Mouse (Mus musculus) CH12.LX (cell line): Measurements from ENCODE around the gene Mctp2. TPM values are rescaled to one million over a fixed set of nuclear protein-coding genes. Genes with fewer than 3 reads are reported as not detected.

Source experiments
- DNase-seq: peaks from one replicate; pipeline ENCODE4 v3.0.0-alpha.2; 2013; ENCODE audit errors: extremely low read depth
- H3K27ac ChIP-seq: 2 replicates; pipeline ENCODE4 v1.5.1; 2012; ENCODE audit warnings: low read depth, mild to moderate bottlenecking, control low read depth, moderate library complexity; ENCODE audit not compliant: insufficient read depth
- H3K27me3 ChIP-seq: replicated peaks from 2 replicates; pipeline ENCODE3; 2012; ENCODE audit warnings: inconsistent platforms
- H3K36me3 ChIP-seq, 2 experiments: replicated peaks in 1 of 2; 2 replicates each; pipeline versions ENCODE3 to v1.6.1; 2012; ENCODE audit warnings: inconsistent platforms in 1 of 2, low read length in 1 of 2, mild to moderate bottlenecking in 1 of 2, mixed read lengths in 1 of 2, moderate library complexity in 1 of 2; ENCODE audit not compliant: control insufficient read depth in 1 of 2, insufficient read depth in 1 of 2
- H3K4me1 ChIP-seq, 2 experiments: 2 replicates each; pipeline ENCODE4 v1.6.1; 2012; ENCODE audit warnings: inconsistent platforms in 1 of 2, moderate library complexity in 1 of 2; ENCODE audit not compliant: insufficient read depth in 2 of 2, control insufficient read depth in 1 of 2
- H3K4me2 ChIP-seq: 2 replicates; pipeline ENCODE4 v1.6.1; 2012; ENCODE audit warnings: low read depth, mild to moderate bottlenecking, control low read depth; ENCODE audit not compliant: poor library complexity, insufficient read depth, severe bottlenecking
- H3K4me3 ChIP-seq, 3 experiments: fragments of 150-350 bp in 1 of 3; sonication (generic) in 1 of 3; replicated peaks in 1 of 3; 2 replicates each; pipeline versions ENCODE3 to v1.5.1; 2011 to 2012; ENCODE audit warnings: low read depth in 2 of 3, low read length in 2 of 3, mild to moderate bottlenecking in 2 of 3, moderate library complexity in 2 of 3, control low read depth in 1 of 3, improper control_type of control experiment in 1 of 3, inconsistent platforms in 1 of 3, mixed read lengths in 1 of 3; ENCODE audit not compliant: poor library complexity in 1 of 3
- H3K79me2 ChIP-seq: replicated peaks from 2 replicates; pipeline ENCODE4 v1.6.1; 2012; ENCODE audit warnings: mild to moderate bottlenecking, moderate library complexity; ENCODE audit not compliant: control insufficient read depth, poor library complexity, insufficient read depth, severe bottlenecking; ENCODE audit errors: extremely low read depth
- H3K9ac ChIP-seq: 2 replicates; pipeline ENCODE4 v1.6.1; 2012; ENCODE audit warnings: low read depth, mild to moderate bottlenecking, control low read depth, moderate library complexity; ENCODE audit not compliant: insufficient read depth
- H3K9me3 ChIP-seq: replicated peaks from 2 replicates; pipeline ENCODE3; 2012; ENCODE audit warnings: low read length, inconsistent platforms, mixed read lengths
- CHD1 ChIP-seq: IDR thresholded peaks from 2 replicates; pipeline ENCODE4 v1.6.1; 2012; ENCODE audit warnings: low read depth, low read length, improper control_type of control experiment, inconsistent platforms
- E2F4 ChIP-seq: IDR thresholded peaks from 2 replicates; pipeline ENCODE4 v1.6.1; 2011; ENCODE audit warnings: low read depth, low read length, improper control_type of control experiment; ENCODE audit not compliant: insufficient replicate concordance
- ELF1 ChIP-seq: IDR thresholded peaks from 2 replicates; pipeline ENCODE4 v1.6.1; 2014; ENCODE audit warnings: low read depth, mild to moderate bottlenecking, inconsistent platforms, low read length, improper control_type of control experiment
- GABPA ChIP-seq: IDR thresholded peaks from 2 replicates; pipeline ENCODE4 v1.6.1; 2012; ENCODE audit warnings: low read depth, low read length, improper control_type of control experiment, inconsistent platforms; ENCODE audit not compliant: insufficient replicate concordance
- IRF4 ChIP-seq: IDR thresholded peaks from 2 replicates; pipeline ENCODE4 v1.6.1; 2014; ENCODE audit warnings: low read depth, mild to moderate bottlenecking, inconsistent platforms, low read length, improper control_type of control experiment
- KAT2A ChIP-seq: IDR thresholded peaks from 2 replicates; pipeline ENCODE4 v1.6.1; 2012; ENCODE audit warnings: low read length, improper control_type of control experiment, inconsistent platforms; ENCODE audit not compliant: insufficient replicate concordance
- MAFK ChIP-seq: IDR thresholded peaks from 2 replicates; pipeline ENCODE4 v1.6.1; 2011; ENCODE audit warnings: low read length, improper control_type of control experiment; ENCODE audit not compliant: insufficient replicate concordance
- NRF1 ChIP-seq: IDR thresholded peaks from 2 replicates; pipeline ENCODE4 v1.6.1; 2014; ENCODE audit warnings: low read depth, mild to moderate bottlenecking, inconsistent platforms, low read length, improper control_type of control experiment, moderate library complexity
- POLR2AphosphoS2 ChIP-seq: IDR thresholded peaks from 2 replicates; pipeline ENCODE4 v1.6.1; 2011; ENCODE audit warnings: low read depth, low read length, improper control_type of control experiment
- SIN3A ChIP-seq: IDR thresholded peaks from 2 replicates; pipeline ENCODE4 v1.6.1; 2012; ENCODE audit warnings: low read length, improper control_type of control experiment, inconsistent platforms
- USF1 ChIP-seq: IDR thresholded peaks from 2 replicates; pipeline ENCODE4 v1.6.1; 2014; ENCODE audit warnings: low read depth, mild to moderate bottlenecking, inconsistent platforms, low read length, improper control_type of control experiment
- ZKSCAN1 ChIP-seq: IDR thresholded peaks from 2 replicates; pipeline ENCODE4 v1.6.1; 2012; ENCODE audit warnings: low read depth, inconsistent platforms, low read length, improper control_type of control experiment, borderline replicate concordance
- ZMIZ1 ChIP-seq: IDR thresholded peaks from 2 replicates; pipeline ENCODE4 v1.6.1; 2012; ENCODE audit warnings: low read depth, mild to moderate bottlenecking, inconsistent platforms, low read length, improper control_type of control experiment
- dilution Hi-C: fragments of 300-500 bp; cut with MboI; formaldehyde crosslinking; loops from 2 replicates; pipeline ENCODE4 v1.14.3; 2020; ENCODE audit warnings: low sequenced_read_pairs; ENCODE audit not compliant: extremely low pct_unique_long_range_greater_than_20kb, extremely low pct_ligation_motif_present
- in situ Hi-C: fragments of 300-500 bp; cut with MboI; formaldehyde crosslinking; loops from 3 replicates; pipeline ENCODE4 v1.14.3; 2019; ENCODE audit warnings: low sequenced_read_pairs, low pct_ligation_motif_present, low pct_unique_long_range_greater_than_20kb, mixed read lengths
- polyA plus RNA-seq: library from polyadenylated mRNA; unstranded; fragments of >175 nt; gene quantifications from 2 replicates; pipeline ENCODE4 v1.2.1, GENCODE M21; 2012; ENCODE audit warnings: low read depth; ENCODE audit not compliant: insufficient read length
- total RNA-seq, 2 experiments: library from RNA; depleted of rRNA; stranded (reverse); fragments of 300-350 nt in 1 of 2; fragments of >200 nt in 1 of 2; gene quantifications; 2 replicates each; pipeline ENCODE4 v1.2.3; 2012 to 2014

Gene Mctp2
- total and polyA plus RNA-seq, 3 experiments = 0.23 to 0.48 (median 0.38) TPM

DNA sequence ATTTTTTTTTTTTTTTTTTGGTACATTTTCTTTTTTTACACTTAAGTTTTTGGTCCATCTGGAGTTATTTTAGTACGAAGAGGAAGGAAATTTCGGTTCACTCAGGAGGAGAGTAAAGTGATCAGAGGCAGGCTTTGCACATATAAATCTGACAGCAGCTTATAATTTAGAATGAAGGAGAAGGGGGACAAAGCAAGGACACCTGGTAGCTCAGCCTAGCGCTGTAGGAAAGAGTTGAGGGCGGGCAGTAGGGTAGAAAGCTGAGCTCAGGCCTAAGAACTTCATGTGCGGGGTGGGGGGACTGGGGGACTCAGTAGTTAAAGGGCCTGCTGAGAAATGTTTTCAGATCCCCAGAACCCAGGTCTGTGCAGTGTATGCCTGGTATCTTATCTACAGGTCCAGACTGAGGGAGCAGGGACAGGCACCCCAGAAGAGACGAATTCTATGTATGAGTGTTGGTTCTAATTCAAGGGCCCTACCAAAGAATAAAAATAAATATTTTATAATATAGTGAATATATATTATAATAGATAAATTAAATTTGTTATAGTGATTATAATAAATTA, 71.9 kb downstream of the Mctp2 start:
- dilution Hi-C loops (no loop called here), in situ Hi-C loops (loop anchor here (25.0 kb wide), 1 partner anchor 128 kb away; no protein-coding TSS in a partner anchor)
- Histone ChIP-seq H3K36me3 (no peaks in the 10 kb centered on the region), H3K27ac (no peak overlapping the region), H3K4me2 (no peak overlapping the region), H3K4me1 (no peaks in the 10 kb centered on the region; a peak in 1 of 4 replicates), H3K9ac (no peak overlapping the region), H3K27me3 (no peaks in the 10 kb centered on the region), H3K4me3 (no peak overlapping the region), H3K79me2 (no peaks in the 10 kb centered on the region), H3K9me3 (no peaks in the 10 kb centered on the region)
- DNase-seq = no peak
- TF ChIP-seq USF1 (no peak), ELF1 (no peak), CHD1 (no peak)

DNA sequence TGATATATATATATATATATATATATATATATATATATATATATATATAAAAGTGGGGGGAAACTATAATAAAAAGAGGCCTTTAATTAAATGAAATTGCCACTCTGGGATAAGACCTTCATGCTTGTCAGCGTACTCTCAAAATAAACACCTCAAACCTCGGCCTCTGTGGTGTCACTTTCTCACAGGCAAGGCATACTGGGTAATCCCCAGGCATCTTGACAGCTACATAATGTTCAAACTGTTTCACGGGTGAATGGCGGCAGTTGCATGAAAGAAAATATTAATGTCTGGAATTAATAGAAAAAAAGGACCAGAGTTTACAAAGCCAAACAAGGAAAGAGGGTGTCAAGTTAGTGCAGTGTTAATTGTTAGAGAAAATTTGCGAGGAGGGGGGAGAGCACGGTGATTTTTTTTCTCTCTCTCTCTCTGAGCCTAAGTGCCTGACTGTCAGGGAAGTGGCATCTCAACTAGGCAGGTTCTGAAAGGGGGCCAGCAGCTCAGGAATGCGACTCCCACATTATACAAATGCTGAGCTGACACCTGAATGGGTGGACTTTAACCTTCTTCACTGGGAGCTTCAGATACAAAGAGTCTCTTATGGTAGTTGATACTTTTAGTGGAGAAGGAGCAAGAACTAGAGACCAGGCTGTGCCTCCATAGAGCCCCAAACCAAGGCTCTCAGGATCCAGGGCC, 75.1 kb downstream of the Mctp2 start:
- no peaks in the 10 kb centered on the region for H3K79me2 ChIP-seq
- dilution Hi-C loops = no loop called here
- TF ChIP-seq GABPA (no peak), USF1 (no peak), POLR2AphosphoS2 (no peak), KAT2A (no peak), IRF4 (no peak)
- H3K27ac ChIP-seq = no peak overlapping the region
- H3K9ac ChIP-seq = no peak overlapping the region
- in situ Hi-C loops = loop anchor here (25.0 kb wide), 1 partner anchor 131 kb away; no protein-coding TSS in a partner anchor
- H3K4me3 ChIP-seq = no peak overlapping the region
- no peaks in the 10 kb centered on the region for H3K9me3 ChIP-seq
- H3K27me3 ChIP-seq = no peaks in the 10 kb centered on the region
- no peaks in the 10 kb centered on the region for H3K4me1 ChIP-seq
- DNase-seq = no peak
- H3K36me3 ChIP-seq = no peaks in the 10 kb centered on the region
- no peak overlapping the region for H3K4me2 ChIP-seq

DNA sequence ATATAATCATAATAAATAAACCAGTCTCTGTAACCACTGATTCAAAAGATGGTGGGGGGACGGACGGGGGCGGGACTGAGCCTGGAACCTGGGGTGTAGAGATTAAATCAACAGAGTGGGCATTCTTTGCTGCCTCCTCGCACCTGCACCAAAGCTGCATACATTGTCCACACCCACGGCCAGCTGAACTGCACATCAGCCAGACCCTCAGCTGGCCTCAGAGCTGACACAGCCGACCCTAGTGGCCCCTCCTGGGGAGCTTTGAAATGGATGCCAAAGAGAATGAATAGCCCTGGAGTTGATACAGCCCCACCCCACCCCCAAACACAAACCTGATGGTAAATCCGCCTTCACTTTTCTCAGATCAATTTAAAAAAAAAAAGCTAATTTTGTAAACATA, 76.5 kb downstream of the Mctp2 start:
- no peak for DNase-seq
- Histone ChIP-seq H3K27ac (no peak overlapping the region), H3K4me2 (no peak overlapping the region), H3K27me3 (no peaks in the 10 kb centered on the region), H3K4me3 (no peak overlapping the region), H3K79me2 (no peaks in the 10 kb centered on the region), H3K9me3 (no peaks in the 10 kb centered on the region), H3K4me1 (no peaks in the 10 kb centered on the region), H3K36me3 (no peaks in the 10 kb centered on the region), H3K9ac (no peak overlapping the region)
- dilution Hi-C loops (no loop called here), in situ Hi-C loops (loop anchor here (25.0 kb wide), 1 partner anchor 132 kb away; no protein-coding TSS in a partner anchor)
- TF ChIP-seq ZMIZ1 (no peak), GABPA (no peak), IRF4 (no peak), ZKSCAN1 (no peak), E2F4 (no peak), NRF1 (no peak), SIN3A (no peak), MAFK (no peak)
